Mouse (Mus musculus): ENCODE results near the gene Zfp341. TPM values are rescaled to one million over a fixed set of nuclear protein-coding genes. Genes with fewer than 3 reads are reported as not detected.
A peak's percentile ranks its signal among the peaks of the same experiment; 100 is the strongest.

The Zfp341 gene
- polyA plus RNA-seq, 1 experiment = 4.7 TPM

GRCm38 (mm10) chr2:154633039-154633742 lies 20.1 kb downstream of the Zfp341 start:
- WGBS = 74% methylated on average over 5 of the region's 5 CpGs
- Histone ChIP-seq H3K4me3 (ENCODE audit: low read depth, low read length) (no peak overlapping the region), H3K36me3 (ENCODE audit: control insufficient read depth, insufficient read depth, low read length) (peaks cover 4% of the 10 kb centered on the region; the same call in 1 of the 2 replicates), H3K27ac (ENCODE audit: insufficient read depth, low read depth, low read length) (no peak overlapping the region), H3K4me1 (ENCODE audit: control insufficient read depth, insufficient read depth, insufficient read length, low read length) (peaks cover 4% of the 10 kb centered on the region), H3K27me3 (ENCODE audit: control insufficient read depth, insufficient read depth, low read length) (no peaks in the 10 kb centered on the region)
- TF ChIP-seq CTCF (IDR thresholded peaks at IDR 0.05; ENCODE audit: extremely low read depth, insufficient read length, insufficient replicate concordance, low read depth, low read length) (no peak), POLR2A (IDR thresholded peaks at IDR 0.05; ENCODE audit: low read depth, low read length) (no peak)

GRCm38 (mm10) chr2:154633876-154634644 lies 21.0 kb downstream of the Zfp341 start:
- H3K27ac ChIP-seq (ENCODE audit: insufficient read depth, low read depth, low read length) = no peak overlapping the region
- no peak overlapping the region for H3K4me3 ChIP-seq (ENCODE audit: low read depth, low read length)
- H3K27me3 ChIP-seq (ENCODE audit: control insufficient read depth, insufficient read depth, low read length) = no peaks in the 10 kb centered on the region
- TF ChIP-seq CTCF (IDR thresholded peaks at IDR 0.05; ENCODE audit: extremely low read depth, insufficient read length, insufficient replicate concordance, low read depth, low read length) = no peak
- TF ChIP-seq POLR2A (IDR thresholded peaks at IDR 0.05; ENCODE audit: low read depth, low read length) = no peak
- peaks cover 4% of the 10 kb centered on the region for H3K4me1 ChIP-seq (ENCODE audit: control insufficient read depth, insufficient read depth, insufficient read length, low read length)
- peaks cover 6% of the 10 kb centered on the region; the same call in 1 of the 2 replicates for H3K36me3 ChIP-seq (ENCODE audit: control insufficient read depth, insufficient read depth, low read length)
- 75% methylated on average over 9 of the region's 9 CpGs for WGBS

GRCm38 (mm10) chr2:154635826-154636225 lies 22.7 kb downstream of the Zfp341 start:
- Histone ChIP-seq H3K4me1 (ENCODE audit: control insufficient read depth, insufficient read depth, insufficient read length, low read length) (peaks cover 10% of the 10 kb centered on the region), H3K4me3 (ENCODE audit: low read depth, low read length) (no peak overlapping the region), H3K36me3 (ENCODE audit: control insufficient read depth, insufficient read depth, low read length) (peaks cover 4% of the 10 kb centered on the region; the same call in 1 of the 2 replicates), H3K27ac (ENCODE audit: insufficient read depth, low read depth, low read length) (no peak overlapping the region), H3K27me3 (ENCODE audit: control insufficient read depth, insufficient read depth, low read length) (no peaks in the 10 kb centered on the region)
- TF ChIP-seq POLR2A (IDR thresholded peaks at IDR 0.05; ENCODE audit: low read depth, low read length) (no peak), CTCF (IDR thresholded peaks at IDR 0.05; ENCODE audit: extremely low read depth, insufficient read length, insufficient replicate concordance, low read depth, low read length) (no peak)
- WGBS = 98% methylated on average over 2 of the region's 2 CpGs

GRCm38 (mm10) chr2:154638521-154638920 lies 25.4 kb downstream of the Zfp341 start:
- TF ChIP-seq POLR2A (IDR thresholded peaks at IDR 0.05; ENCODE audit: low read depth, low read length) (no peak), CTCF (IDR thresholded peaks at IDR 0.05; ENCODE audit: extremely low read depth, insufficient read length, insufficient replicate concordance, low read depth, low read length) (peak; percentile 10; the same call in 1 of the 2 replicates)
- WGBS = 87% methylated on average over 3 of the region's 3 CpGs

GRCm38 (mm10) chr2:154639115-154639514 lies 26.0 kb downstream of the Zfp341 start:
- 34% methylated on average over 4 of the region's 4 CpGs for WGBS
- peak overlapping the region; percentile 74 for H3K27ac ChIP-seq (ENCODE audit: insufficient read depth, low read depth, low read length)
- H3K4me3 ChIP-seq (ENCODE audit: low read depth, low read length) = no peak overlapping the region
- H3K27me3 ChIP-seq (ENCODE audit: control insufficient read depth, insufficient read depth, low read length) = no peaks in the 10 kb centered on the region
- H3K4me1 ChIP-seq (ENCODE audit: control insufficient read depth, insufficient read depth, insufficient read length, low read length) = peaks cover 12% of the 10 kb centered on the region
- TF ChIP-seq CTCF (IDR thresholded peaks at IDR 0.05; ENCODE audit: extremely low read depth, insufficient read length, insufficient replicate concordance, low read depth, low read length) (no peak), POLR2A (IDR thresholded peaks at IDR 0.05; ENCODE audit: low read depth, low read length) (no peak)
- peaks cover 4% of the 10 kb centered on the region; the same call in 1 of the 2 replicates for H3K36me3 ChIP-seq (ENCODE audit: control insufficient read depth, insufficient read depth, low read length)

More at GRCm38 (mm10) chr2:154638521-154638920, 25.4 kb downstream of the Zfp341 start:
- Histone ChIP-seq H3K4me1 (ENCODE audit: control insufficient read depth, insufficient read depth, insufficient read length, low read length) (peaks cover 16% of the 10 kb centered on the region), H3K4me3 (ENCODE audit: low read depth, low read length) (no peak overlapping the region), H3K36me3 (ENCODE audit: control insufficient read depth, insufficient read depth, low read length) (peaks cover 4% of the 10 kb centered on the region; the same call in 1 of the 2 replicates), H3K27me3 (ENCODE audit: control insufficient read depth, insufficient read depth, low read length) (no peaks in the 10 kb centered on the region), H3K27ac (ENCODE audit: insufficient read depth, low read depth, low read length) (no peak overlapping the region)

- Histone ChIP-seq H3K4me3 (ENCODE audit: low read depth, low read length) (no peak overlapping the region), H3K4me1 (ENCODE audit: control insufficient read depth, insufficient read depth, insufficient read length, low read length) (peaks cover 11% of the 10 kb centered on the region), H3K27me3 (ENCODE audit: control insufficient read depth, insufficient read depth, low read length) (no peaks in the 10 kb centered on the region), H3K36me3 (ENCODE audit: control insufficient read depth, insufficient read depth, low read length) (peaks cover 4% of the 10 kb centered on the region; the same call in 1 of the 2 replicates), H3K27ac (ENCODE audit: insufficient read depth, low read depth, low read length) (no peak overlapping the region)
- no peak for TF ChIP-seq CTCF (IDR thresholded peaks at IDR 0.05; ENCODE audit: extremely low read depth, insufficient read length, insufficient replicate concordance, low read depth, low read length)
- no peak for TF ChIP-seq POLR2A (IDR thresholded peaks at IDR 0.05; ENCODE audit: low read depth, low read length)
- 43% methylated on average over 8 of the region's 8 CpGs for WGBS
Observed at GRCm38 (mm10) chr2:154641176-154641575, 28.1 kb downstream of the Zfp341 start.

- Histone ChIP-seq H3K36me3 (ENCODE audit: control insufficient read depth, insufficient read depth, low read length) (peaks cover 4% of the 10 kb centered on the region; the same call in 1 of the 2 replicates), H3K27me3 (ENCODE audit: control insufficient read depth, insufficient read depth, low read length) (no peaks in the 10 kb centered on the region), H3K4me3 (ENCODE audit: low read depth, low read length) (peak overlapping the region; percentile 32), H3K27ac (ENCODE audit: insufficient read depth, low read depth, low read length) (peak overlapping the region; percentile 61), H3K4me1 (ENCODE audit: control insufficient read depth, insufficient read depth, insufficient read length, low read length) (peaks cover 11% of the 10 kb centered on the region)
- 31% methylated on average over 9 of the region's 9 CpGs for WGBS
- TF ChIP-seq POLR2A (IDR thresholded peaks at IDR 0.05; ENCODE audit: low read depth, low read length) = no peak
Observed at GRCm38 (mm10) chr2:154642005-154642459, 28.9 kb downstream of the Zfp341 start.
